Mouse (Mus musculus) v-Abl transformed pro-B cells (cell line): Measurements from ENCODE around the gene Ntrk1.
"Not testable (repeated sequence)": the region's sequence is repeated elsewhere in the genome, so short reads cannot be mapped to it uniquely, and the experiment has no call there.

ENCODE experiments used
- in situ Hi-C, 2 experiments: fragments of 400-800 bp; cut with MboI; formaldehyde crosslinking; loops; one replicate each; pipeline ENCODE4 v1.15.1; 2025; ENCODE audit not compliant: unreplicated experiment in 2 of 2

The Ntrk1 gene

GRCm38 (mm10) chr3:87794922-87795325 is at the start of gene Ntrk1:
Gene Ntrk1, minus strand, starts transcription at chr3:87795162.
- in situ Hi-C loops = loop anchor here (5.0 to 25.0 kb wide), 2 partner anchors 62 to 167 kb away; partner anchors contain the start of gene Nes (in 1 of the 2)

GRCm38 (mm10) chr3:87840858-87841257 is 45.9 kb upstream of the Ntrk1 start:
- in situ Hi-C loops = no loop called here

- in situ Hi-C loops = no loop called here
Observed at GRCm38 (mm10) chr3:87838622-87839021, 43.7 kb upstream of the Ntrk1 start.

GRCm38 (mm10) chr3:87833482-87833881 is 38.5 kb upstream of the Ntrk1 start:
- in situ Hi-C loops = no loop called here

GRCm38 (mm10) chr3:87832109-87832859 is 37.3 kb upstream of the Ntrk1 start:
- in situ Hi-C loops = no loop called here

GRCm38 (mm10) chr3:87829025-87829424 is 34.1 kb upstream of the Ntrk1 start:
- in situ Hi-C loops = no loop called here

GRCm38 (mm10) chr3:87828435-87828834 is 33.5 kb upstream of the Ntrk1 start:
- in situ Hi-C loops = no loop called here

GRCm38 (mm10) chr3:87824206-87824605 is 29.2 kb upstream of the Ntrk1 start, which contains the start of gene Pear1:
Gene Pear1, minus strand, starts transcription at chr3:87824306.
- in situ Hi-C loops = not testable (repeated sequence)

- in situ Hi-C loops = loop anchor here (5.0 to 10.0 kb wide), 4 partner anchors 39 to 63 kb away; no protein-coding TSS in a partner anchor
Observed at GRCm38 (mm10) chr3:87818226-87818625, 23.3 kb upstream of the Ntrk1 start.

GRCm38 (mm10) chr3:87816646-87817093 is 21.7 kb upstream of the Ntrk1 start:
- in situ Hi-C loops = loop anchor here (5.0 to 10.0 kb wide), 4 partner anchors 41 to 62 kb away; no protein-coding TSS in a partner anchor

- in situ Hi-C loops = loop anchor here (5.0 to 10.0 kb wide), 4 partner anchors 41 to 61 kb away; no protein-coding TSS in a partner anchor
Observed at GRCm38 (mm10) chr3:87816166-87816565, 21.2 kb upstream of the Ntrk1 start.

GRCm38 (mm10) chr3:87812873-87813272 is 17.9 kb upstream of the Ntrk1 start:
- in situ Hi-C loops = loop anchor here in 1 of 2 experiments (10.0 kb wide), 1 partner anchor 58 kb away; no protein-coding TSS in a partner anchor

GRCm38 (mm10) chr3:87812413-87812812 is 17.5 kb upstream of the Ntrk1 start:
- in situ Hi-C loops = loop anchor here in 1 of 2 experiments (10.0 kb wide), 1 partner anchor 58 kb away; no protein-coding TSS in a partner anchor

- in situ Hi-C loops = loop anchor here in 1 of 2 experiments (10.0 kb wide), 1 partner anchor 56 kb away; no protein-coding TSS in a partner anchor
Observed at GRCm38 (mm10) chr3:87811297-87811696, 16.3 kb upstream of the Ntrk1 start.

- in situ Hi-C loops = no loop called here
Observed at GRCm38 (mm10) chr3:87809322-87809962, 14.5 kb upstream of the Ntrk1 start.

GRCm38 (mm10) chr3:87804038-87804677 is 9.2 kb upstream of the Ntrk1 start:
- in situ Hi-C loops = no loop called here

GRCm38 (mm10) chr3:87801681-87802080 is 6.7 kb upstream of the Ntrk1 start:
- in situ Hi-C loops = no loop called here

- in situ Hi-C loops = loop anchor here (5.0 to 25.0 kb wide), 2 partner anchors 60 to 165 kb away; partner anchors contain the start of gene Nes (in 1 of the 2)
Observed at GRCm38 (mm10) chr3:87796736-87797334, 1.9 kb upstream of the Ntrk1 start, which contains the start of gene Insrr. Gene Insrr, plus strand, starts transcription at chr3:87796951.

GRCm38 (mm10) chr3:87795336-87796277 is 645 bp upstream of the Ntrk1 start:
- in situ Hi-C loops = loop anchor here (5.0 to 25.0 kb wide), 2 partner anchors 62 to 167 kb away; partner anchors contain the start of gene Nes (in 1 of the 2)
